Mouse (Mus musculus): Measurements from ENCODE around the gene D230025D16Rik. TPM values are rescaled to one million over a fixed set of nuclear protein-coding genes. Genes with fewer than 3 reads are reported as not detected.
A peak's percentile ranks its signal among the peaks of the same experiment; 100 is the strongest.

The D230025D16Rik gene
- polyA plus RNA-seq, 1 experiment from 2014 or later, result 27.3 TPM

DNA sequence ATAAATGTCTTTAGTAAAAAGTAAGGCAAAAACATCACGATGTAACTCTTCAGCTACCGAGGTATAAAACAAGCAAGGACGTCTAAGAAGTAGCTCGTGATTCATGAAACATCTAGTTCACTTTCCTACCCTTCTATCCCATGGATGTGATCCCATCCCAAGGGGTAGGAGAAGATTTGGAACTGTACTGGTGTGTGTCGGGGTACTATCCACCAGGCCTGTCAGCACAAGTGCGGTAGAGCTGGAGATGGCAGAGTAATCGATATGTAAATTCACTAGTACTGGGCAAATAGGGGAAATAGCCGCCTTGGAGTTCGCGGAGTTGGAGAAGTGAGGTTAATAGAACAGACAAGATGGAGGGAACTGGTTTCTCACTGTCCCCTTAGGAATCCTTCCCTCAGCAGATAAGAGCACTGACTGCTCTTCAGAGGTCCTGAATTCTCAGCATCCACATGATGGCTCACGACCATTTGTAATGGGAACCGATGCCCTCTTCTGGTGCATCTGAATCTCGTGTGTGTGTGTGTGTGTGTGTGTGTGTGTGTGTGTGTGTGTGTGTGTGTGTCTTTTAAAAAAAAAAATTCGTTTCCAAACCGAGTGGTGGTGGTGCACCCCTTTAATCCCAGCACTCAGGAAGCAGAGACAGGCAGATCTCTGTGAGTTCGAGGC lies 38.4 kb downstream of the D230025D16Rik start:
- Histone ChIP-seq H3K27me3 (peaks cover 95% of the 10 kb centered on the region), H3K4me1 (replicated peaks) (peaks cover 34% of the 10 kb centered on the region), H3K4me3 (peak overlapping the region; percentile 55), H3K27ac (replicated peaks) (no peak overlapping the region), H3K4me2 (peak overlapping the region; percentile 75), H3K36me3 (no peaks in the 10 kb centered on the region), H3K9me3 (no peaks in the 10 kb centered on the region), H3K9ac (no peak overlapping the region)
- 36% methylated on average over 16 of the region's 16 CpGs for WGBS
- ATAC-seq (ENCODE audit: low read depth), result no peak

DNA sequence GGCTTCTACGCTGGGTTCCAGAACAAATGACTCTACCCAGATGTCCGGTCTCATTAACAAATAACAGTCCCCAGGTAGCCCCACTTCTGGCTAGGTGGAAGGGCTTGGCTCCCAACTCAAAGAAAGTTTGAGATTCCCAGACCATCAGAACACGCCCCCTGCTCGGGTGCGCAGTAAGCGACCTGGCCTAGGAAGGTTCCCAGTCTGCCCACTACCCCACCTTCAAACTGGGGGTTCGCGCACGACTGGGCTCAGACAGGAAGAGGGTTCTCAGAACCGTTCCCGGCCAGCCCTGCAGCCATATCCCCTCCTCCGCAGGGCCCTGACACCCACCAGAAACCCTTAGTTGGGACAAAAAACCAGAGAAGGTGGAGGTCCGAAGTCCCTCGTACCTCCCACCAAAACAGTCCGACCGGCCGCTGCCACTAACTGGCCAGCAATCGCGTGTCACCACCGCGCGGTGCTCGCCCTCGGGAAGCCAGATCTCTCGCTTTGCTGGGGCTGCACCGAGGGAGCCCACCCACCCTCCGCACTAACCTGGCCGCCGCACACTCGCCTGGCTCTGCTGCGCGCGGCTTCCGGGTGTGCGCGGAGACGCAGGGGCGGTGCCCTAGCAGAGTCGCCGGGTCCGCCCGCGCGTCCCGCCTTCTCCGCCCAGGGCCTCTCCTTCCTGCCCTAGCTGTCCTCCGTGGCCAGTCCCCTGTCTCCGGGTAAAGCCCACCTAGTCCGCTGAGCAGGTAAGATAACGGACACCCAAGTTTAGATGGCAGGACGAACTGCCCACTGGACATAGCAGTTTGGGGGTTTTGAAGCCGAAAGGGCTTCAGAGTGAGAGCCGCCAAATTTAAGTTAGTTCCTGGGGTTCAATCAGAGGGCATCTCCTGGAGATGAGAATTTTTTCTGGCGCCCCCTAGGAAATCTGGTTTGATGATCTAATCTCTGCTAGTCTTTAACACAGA lies 39.4 kb downstream of the D230025D16Rik start, which contains the start of the genes Tradd and Fbxl8:
Gene Tradd, minus strand, starts transcription at position 586 of the 959 bp plus-strand sequence.
Gene Fbxl8, plus strand, starts transcription at position 625 of the 959 bp plus-strand sequence.
- Histone ChIP-seq H3K4me3 (peak within 1 kb of the TSS; percentile 55), H3K4me1 (replicated peaks) (peaks cover 33% of the 10 kb centered on the region), H3K9me3 (no peaks in the 10 kb centered on the region), H3K4me2 (peak within 1 kb of the TSS; percentile 75), H3K36me3 (no peaks in the 10 kb centered on the region), H3K27ac (replicated peaks) (no peak within 1 kb of the TSS), H3K9ac (peak within 1 kb of the TSS; percentile 77), H3K27me3 (peaks cover 95% of the 10 kb centered on the region)
- WGBS, result under 1% methylated on average over 54 of the region's 54 CpGs
- ATAC-seq (ENCODE audit: low read depth), result 0 out of 2 replicates have a peak, but pooled peaks have one; percentile 7

DNA sequence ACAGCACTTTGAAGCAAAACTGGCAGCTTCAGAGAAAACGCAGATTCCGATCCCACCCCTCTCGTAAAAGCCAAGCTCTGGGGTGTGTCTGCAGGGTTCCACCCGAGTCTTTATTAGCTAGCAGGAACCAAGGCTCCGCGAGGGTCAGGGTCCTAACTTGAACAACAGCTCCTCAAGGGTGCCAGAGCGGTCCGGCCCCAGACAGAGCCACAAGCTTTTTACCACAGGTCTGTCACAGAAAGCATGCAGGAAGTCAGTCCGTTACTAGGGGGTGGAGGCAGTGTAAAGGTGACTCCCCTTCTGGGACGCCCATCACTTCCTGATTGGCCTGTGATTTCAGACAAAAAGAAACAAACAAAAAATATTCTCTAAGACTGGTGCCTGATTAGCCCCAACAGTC lies 40.2 kb downstream of the D230025D16Rik start:
- Histone ChIP-seq H3K36me3 (no peaks in the 10 kb centered on the region), H3K9me3 (no peaks in the 10 kb centered on the region), H3K4me2 (peak overlapping the region; percentile 75), H3K27me3 (peaks cover 95% of the 10 kb centered on the region), H3K4me3 (peak overlapping the region; percentile 55), H3K27ac (replicated peaks) (no peak overlapping the region), H3K9ac (no peak overlapping the region), H3K4me1 (replicated peaks) (peaks cover 33% of the 10 kb centered on the region)
- ATAC-seq (ENCODE audit: low read depth), result no peak
- 5% methylated on average over 10 of the region's 10 CpGs for WGBS

DNA sequence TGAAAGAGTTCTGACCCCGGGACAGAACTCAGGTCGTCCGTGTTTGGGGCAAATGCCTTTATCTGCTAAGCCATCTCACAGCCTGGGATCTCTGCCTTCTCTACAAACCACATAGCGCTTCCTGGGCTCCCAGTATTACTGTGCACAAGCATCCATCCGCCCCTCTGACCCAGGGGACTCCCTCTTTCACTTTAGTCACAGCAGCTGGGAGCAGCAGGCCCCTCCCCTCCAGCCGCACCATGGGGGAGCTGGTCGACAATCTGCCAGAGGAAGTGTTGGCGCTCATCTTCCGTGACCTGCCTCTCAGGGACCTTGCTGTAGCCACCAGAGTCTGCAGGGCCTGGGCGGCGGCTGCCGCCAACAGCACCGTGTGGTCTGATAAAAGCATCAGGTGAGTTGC lies 41.8 kb downstream of the D230025D16Rik start:
- ATAC-seq (ENCODE audit: low read depth), result no peak
- Histone ChIP-seq H3K27me3 (peaks cover 95% of the 10 kb centered on the region), H3K4me2 (no peak overlapping the region), H3K4me1 (replicated peaks) (peaks cover 45% of the 10 kb centered on the region), H3K27ac (replicated peaks) (no peak overlapping the region), H3K9ac (no peak overlapping the region), H3K9me3 (no peaks in the 10 kb centered on the region), H3K4me3 (no peak overlapping the region), H3K36me3 (no peaks in the 10 kb centered on the region)
- WGBS, result 6% methylated on average over 13 of the region's 13 CpGs

DNA sequence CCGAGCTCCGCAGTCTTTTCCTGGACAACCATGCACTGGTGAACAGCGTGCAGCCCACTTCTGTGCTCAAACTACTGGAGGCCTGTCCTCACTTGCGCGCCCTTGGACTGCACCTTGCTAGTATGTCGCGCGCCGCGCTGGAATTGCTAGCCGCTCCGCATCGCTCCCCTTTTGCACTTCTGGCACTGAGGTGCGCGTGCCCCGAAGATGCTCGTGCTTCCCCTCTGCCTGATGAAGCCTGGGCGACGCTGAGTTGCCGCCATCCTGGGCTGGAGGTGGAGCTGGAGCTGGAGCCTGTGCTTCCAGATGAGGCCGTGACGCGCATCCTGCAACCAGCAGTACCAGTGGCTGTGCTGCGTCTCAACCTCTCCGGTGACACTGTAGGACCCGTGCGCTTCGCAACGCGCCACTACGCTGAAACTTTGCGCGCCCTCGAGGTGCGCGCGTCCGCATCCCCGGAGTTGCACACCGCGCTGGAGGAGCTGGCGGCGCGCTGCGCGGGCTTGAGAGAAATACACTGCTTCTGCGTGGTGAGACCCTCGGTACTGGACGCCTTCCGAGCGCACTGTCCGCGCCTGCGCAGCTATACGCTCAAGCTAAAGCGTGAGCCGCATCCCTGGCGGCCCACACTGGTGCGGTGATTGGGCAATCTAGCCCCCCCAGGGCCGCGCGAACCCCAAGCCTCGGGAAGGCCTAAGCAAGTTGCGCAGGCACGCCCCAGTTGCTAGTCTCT lies 43.6 kb downstream of the D230025D16Rik start:
- no peaks in the 10 kb centered on the region for H3K9me3 ChIP-seq
- peaks cover 45% of the 10 kb centered on the region for H3K4me1 ChIP-seq (replicated peaks)
- H3K4me3 ChIP-seq, result peak overlapping the region; percentile 47
- WGBS, result under 1% methylated on average over 65 of the region's 65 CpGs
- peaks cover 97% of the 10 kb centered on the region for H3K27me3 ChIP-seq
- peak overlapping the region; percentile 65 for H3K9ac ChIP-seq
- peak overlapping the region; percentile 74 for H3K4me2 ChIP-seq
- peak overlapping the region; percentile 67 for H3K27ac ChIP-seq (replicated peaks)
- no peaks in the 10 kb centered on the region for H3K36me3 ChIP-seq
- ATAC-seq (ENCODE audit: low read depth), result peak; percentile 87

DNA sequence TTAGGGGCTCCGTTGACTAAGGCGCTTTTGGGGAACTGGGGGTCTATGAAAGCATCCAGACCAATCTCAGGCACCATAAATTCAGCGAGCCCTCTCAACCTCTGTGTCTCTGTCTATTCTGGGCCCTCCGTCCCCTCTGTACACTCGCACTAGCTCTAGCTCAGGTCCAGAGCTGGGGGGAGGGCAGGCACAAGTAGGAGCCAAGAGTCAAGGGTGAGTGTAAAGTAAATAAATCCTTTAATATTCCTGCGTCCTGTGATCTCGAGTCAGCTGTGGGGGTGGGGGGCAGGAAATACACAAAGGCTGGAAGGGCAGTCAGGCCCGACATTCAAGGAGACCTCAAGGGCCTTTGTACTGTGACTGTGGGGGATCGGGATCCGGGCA lies 44.1 kb downstream of the D230025D16Rik start:
- peak overlapping the region; percentile 74 for H3K4me2 ChIP-seq
- H3K9me3 ChIP-seq, result no peaks in the 10 kb centered on the region
- H3K27me3 ChIP-seq, result peaks cover 97% of the 10 kb centered on the region
- H3K4me3 ChIP-seq, result peak overlapping the region; percentile 47
- ATAC-seq (ENCODE audit: low read depth), result peak; percentile 41
- H3K9ac ChIP-seq, result peak overlapping the region; percentile 65
- under 1% methylated on average over 10 of the region's 10 CpGs for WGBS
- no peak overlapping the region for H3K27ac ChIP-seq (replicated peaks)
- H3K36me3 ChIP-seq, result no peaks in the 10 kb centered on the region
- H3K4me1 ChIP-seq (replicated peaks), result peaks cover 41% of the 10 kb centered on the region

DNA sequence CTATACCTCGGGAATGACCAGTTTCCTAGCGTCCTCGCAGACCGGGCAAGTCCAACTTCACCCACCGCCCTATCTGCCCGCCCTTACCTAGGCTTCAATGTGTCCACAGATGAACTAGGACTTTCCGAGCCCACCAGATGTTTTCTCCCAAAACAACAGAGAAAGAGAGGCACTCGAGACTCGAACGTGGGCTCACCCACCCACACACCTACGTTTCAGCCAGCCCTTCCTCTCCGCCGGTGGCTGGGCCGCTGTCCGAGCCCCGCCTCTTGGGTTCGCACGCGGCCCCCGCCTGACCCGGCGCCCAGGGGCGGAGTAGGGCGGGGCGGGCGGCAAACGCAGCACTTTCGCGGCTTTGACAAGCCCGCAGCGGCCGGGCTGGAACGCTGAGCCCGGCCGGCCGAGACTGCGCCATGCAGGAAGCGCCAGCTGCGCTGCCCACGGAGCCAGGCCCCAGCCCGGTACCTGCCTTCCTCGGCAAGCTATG lies 44.6 kb downstream of the D230025D16Rik start, which contains the start of gene Hsf4:
Gene Hsf4, plus strand, starts transcription at position 341 of the 487 bp plus-strand sequence.
- peaks cover 99% of the 10 kb centered on the region for H3K27me3 ChIP-seq
- peak within 1 kb of the TSS; percentile 74 for H3K4me2 ChIP-seq
- peak within 1 kb of the TSS; percentile 67 for H3K27ac ChIP-seq (replicated peaks)
- H3K4me3 ChIP-seq, result peak within 1 kb of the TSS; percentile 47
- H3K36me3 ChIP-seq, result no peaks in the 10 kb centered on the region
- H3K9ac ChIP-seq, result peak within 1 kb of the TSS; percentile 65
- no peak for ATAC-seq (ENCODE audit: low read depth)
- WGBS, result under 1% methylated on average over 42 of the region's 42 CpGs
- H3K9me3 ChIP-seq, result no peaks in the 10 kb centered on the region
- H3K4me1 ChIP-seq (replicated peaks), result peaks cover 38% of the 10 kb centered on the region

DNA sequence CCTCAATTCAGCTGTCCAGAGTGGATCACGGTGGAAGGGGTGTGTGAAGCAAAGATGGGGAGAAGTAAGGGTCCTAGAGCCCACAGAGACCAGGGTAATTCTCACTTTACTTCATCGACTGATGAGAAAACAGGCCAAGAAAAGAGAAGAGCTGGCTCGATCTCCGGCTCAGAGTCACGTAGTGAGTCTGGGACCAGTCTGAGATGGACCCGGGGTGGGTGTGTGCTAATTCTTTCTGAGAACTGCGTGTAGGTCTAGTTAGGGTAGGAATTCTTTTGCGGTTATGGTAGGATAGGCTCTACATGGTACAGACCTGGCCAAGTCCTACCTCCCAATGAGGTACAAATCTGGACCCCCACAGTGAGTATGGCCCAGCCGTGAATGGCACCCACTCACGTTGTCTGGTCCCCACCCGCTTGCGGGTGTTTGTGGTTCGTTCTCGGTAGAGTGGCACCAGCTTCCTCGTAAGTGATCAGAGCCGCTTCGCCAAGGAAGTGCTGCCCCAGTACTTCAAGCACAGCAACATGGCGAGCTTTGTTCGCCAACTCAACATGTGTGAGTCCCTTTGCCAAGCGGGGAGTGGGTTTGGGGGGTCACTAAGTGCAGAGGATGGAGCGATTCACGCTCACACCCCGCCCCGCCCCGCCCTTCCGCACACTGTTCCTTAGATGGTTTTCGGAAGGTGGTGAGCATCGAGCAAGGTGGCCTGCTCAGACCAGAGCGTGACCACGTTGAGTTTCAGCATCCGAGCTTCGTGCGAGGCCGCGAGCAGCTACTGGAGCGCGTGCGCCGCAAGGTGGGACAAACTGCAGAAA lies 45.4 kb downstream of the D230025D16Rik start:
- H3K36me3 ChIP-seq, result no peaks in the 10 kb centered on the region
- H3K4me3 ChIP-seq, result peak overlapping the region; percentile 47
- H3K9me3 ChIP-seq, result no peaks in the 10 kb centered on the region
- ATAC-seq (ENCODE audit: low read depth), result no peak
- peak overlapping the region; percentile 74 for H3K4me2 ChIP-seq
- peaks cover 35% of the 10 kb centered on the region for H3K4me1 ChIP-seq (replicated peaks)
- H3K27ac ChIP-seq (replicated peaks), result no peak overlapping the region
- peaks cover 99% of the 10 kb centered on the region for H3K27me3 ChIP-seq
- WGBS, result 2% methylated on average over 39 of the region's 39 CpGs
- peak overlapping the region; percentile 65 for H3K9ac ChIP-seq

DNA sequence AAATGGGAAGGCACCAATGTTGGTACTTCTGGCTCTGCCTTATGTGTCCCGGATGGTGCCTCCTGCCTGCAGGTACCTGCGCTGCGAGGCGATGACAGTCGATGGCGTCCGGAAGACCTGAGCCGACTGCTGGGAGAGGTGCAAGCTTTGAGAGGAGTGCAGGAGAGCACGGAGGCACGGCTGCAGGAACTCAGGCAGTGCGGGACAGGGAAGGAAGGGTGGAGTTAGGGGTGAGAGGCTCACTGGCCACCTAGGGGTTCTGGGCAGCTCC lies 45.9 kb downstream of the D230025D16Rik start:
- H3K9ac ChIP-seq, result 0 out of 2 replicates have a peak overlapping the region, but pooled peaks have one; percentile 4
- peaks cover 99% of the 10 kb centered on the region for H3K27me3 ChIP-seq
- H3K27ac ChIP-seq (replicated peaks), result no peak overlapping the region
- 0 out of 2 replicates have a peak overlapping the region, but pooled peaks have one; percentile 0 for H3K4me3 ChIP-seq
- peaks cover 41% of the 10 kb centered on the region for H3K4me1 ChIP-seq (replicated peaks)
- H3K4me2 ChIP-seq, result peak overlapping the region; percentile 9; the same call in 1 of the 2 replicates
- no peaks in the 10 kb centered on the region for H3K36me3 ChIP-seq
- no peaks in the 10 kb centered on the region for H3K9me3 ChIP-seq
- no peak for ATAC-seq (ENCODE audit: low read depth)
- under 1% methylated on average over 11 of the region's 11 CpGs for WGBS

DNA sequence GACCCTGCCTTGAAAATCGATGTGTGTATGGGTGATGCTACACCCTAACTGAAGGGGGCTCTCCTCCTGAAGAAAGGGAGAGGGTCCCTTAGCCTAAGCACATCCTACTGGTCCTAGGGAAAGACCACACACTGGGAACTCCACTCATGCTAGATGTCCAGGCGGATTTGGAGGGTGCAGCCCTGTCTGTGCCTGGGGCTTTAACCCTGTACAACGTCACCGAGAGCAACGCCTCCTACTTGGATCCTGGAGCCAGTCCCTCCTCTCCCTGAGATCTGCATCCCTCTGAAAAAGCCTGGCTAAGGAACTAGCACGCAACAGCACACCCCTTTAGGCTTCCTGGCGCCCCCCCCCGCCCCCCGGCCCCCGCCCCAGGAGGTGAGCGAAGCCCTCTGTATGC lies 50.4 kb downstream of the D230025D16Rik start:
- Histone ChIP-seq H3K27me3 (peaks cover 99% of the 10 kb centered on the region), H3K9me3 (no peaks in the 10 kb centered on the region)
- 5% methylated on average over 11 of the region's 11 CpGs for WGBS

DNA sequence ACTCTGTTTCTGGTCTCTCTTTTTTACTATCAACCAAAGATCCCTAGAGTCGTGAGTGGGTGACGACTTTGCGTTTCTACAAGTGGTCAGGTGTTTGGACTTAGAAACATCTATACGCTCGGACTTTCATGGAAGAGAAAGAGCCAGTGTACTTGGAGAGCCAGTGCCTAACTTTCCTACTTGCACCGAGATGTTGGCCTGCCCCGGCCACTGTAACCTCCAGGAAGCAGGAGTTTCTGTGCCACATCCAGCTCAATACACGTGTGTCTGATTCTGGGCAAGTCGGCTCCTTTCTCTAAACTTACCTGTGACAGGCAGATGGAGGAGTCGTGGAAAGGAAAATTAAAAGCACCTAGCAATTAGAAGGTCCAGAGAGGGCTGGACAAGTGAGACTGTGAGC lies 50.9 kb downstream of the D230025D16Rik start, which contains the start of gene Nol3:
Gene Nol3, plus strand, starts transcription at position 301 of the 400 bp plus-strand sequence.
- Histone ChIP-seq H3K27me3 (peaks cover 99% of the 10 kb centered on the region), H3K27ac (replicated peaks) (no peak within 1 kb of the TSS), H3K4me3 (peak within 1 kb of the TSS; percentile 45), H3K9ac (peak within 1 kb of the TSS; percentile 75), H3K9me3 (no peaks in the 10 kb centered on the region), H3K4me1 (replicated peaks) (peaks cover 38% of the 10 kb centered on the region), H3K4me2 (peak within 1 kb of the TSS; percentile 77), H3K36me3 (peaks cover 11% of the 10 kb centered on the region; the same call in 1 of the 2 replicates)
- no peak for ATAC-seq (ENCODE audit: low read depth)
- WGBS, result 2% methylated on average over 10 of the region's 10 CpGs

More for the DNA sequence above, 50.4 kb downstream of the D230025D16Rik start:
- Histone ChIP-seq H3K27ac (replicated peaks) (no peak overlapping the region), H3K9ac (no peak overlapping the region), H3K4me1 (replicated peaks) (peaks cover 43% of the 10 kb centered on the region), H3K4me2 (peak overlapping the region; percentile 77), H3K36me3 (peaks cover 8% of the 10 kb centered on the region; the same call in 1 of the 2 replicates), H3K4me3 (no peak overlapping the region)
- ATAC-seq (ENCODE audit: low read depth), result no peak
